Mouse (Mus musculus) neural tube, embryonic 13.5 days (tissue): Measurements from ENCODE around the gene D430019H16Rik. TPM values are rescaled to one million over a fixed set of nuclear protein-coding genes. Genes with fewer than 3 reads are reported as not detected.

Source experiments
- ATAC-seq: fragments of 200-750 bp; cut with Nextera tagmentation; 2 replicates; pipeline ENCODE4 v1.8.0; 2017; ENCODE audit warnings: low read depth, mild to moderate bottlenecking, moderate TSS enrichment, moderate library complexity
- H3K27ac ChIP-seq: fragments of 300-500 bp; sonication (generic); replicated peaks from 2 replicates; pipeline ENCODE4 v1.5.1; 2015; ENCODE audit warnings: moderate library complexity, mild to moderate bottlenecking, inconsistent platforms
- H3K27me3 ChIP-seq: fragments of 300-500 bp; sonication (generic); 2 replicates; pipeline ENCODE4 v1.6.1; 2015; ENCODE audit warnings: mild to moderate bottlenecking, inconsistent platforms
- H3K36me3 ChIP-seq: fragments of 300-500 bp; sonication (generic); 2 replicates; pipeline ENCODE4 v1.6.1; 2015; ENCODE audit warnings: mild to moderate bottlenecking, inconsistent platforms
- H3K4me1 ChIP-seq: fragments of 300-500 bp; sonication (generic); replicated peaks from 2 replicates; pipeline ENCODE4 v1.6.1; 2015; ENCODE audit warnings: inconsistent platforms
- H3K4me2 ChIP-seq: fragments of 300-500 bp; sonication (generic); 2 replicates; pipeline ENCODE4 v1.6.1; 2015; ENCODE audit warnings: inconsistent platforms, mild to moderate bottlenecking, moderate library complexity
- H3K4me3 ChIP-seq: fragments of 300-500 bp; sonication (generic); 2 replicates; pipeline ENCODE4 v1.5.1; 2015; ENCODE audit warnings: mild to moderate bottlenecking, inconsistent platforms
- H3K9ac ChIP-seq: fragments of 300-500 bp; sonication (generic); 2 replicates; pipeline ENCODE4 v1.6.1; 2015; ENCODE audit warnings: moderate library complexity, mild to moderate bottlenecking, inconsistent platforms
- H3K9me3 ChIP-seq: fragments of 300-500 bp; sonication (generic); 2 replicates; pipeline ENCODE4 v1.6.1; 2016; ENCODE audit warnings: inconsistent platforms
- WGBS: fragments of 180-500 bp; shearing (Covaris S2); methylation state at CpG from one replicate; pipeline ENCODE4 v1.1.7; 2015; 5-methylcytosine and 5-hydroxymethylcytosine counted together
- polyA plus RNA-seq: library from polyadenylated mRNA; unstranded; fragments of >200 nt; fragmentation: Nextera tagmentation; extraction: Ambion mirVana; gene quantifications from 2 replicates; pipeline ENCODE4 v1.2.1, GENCODE M21; 2015

Gene D430019H16Rik
- 10.5 and 11.8 TPM in 2 replicates for polyA plus RNA-seq

GRCm38 (mm10) chr12:105453670-105454257 is at the start of gene D430019H16Rik:
TSS of gene D430019H16Rik (plus strand) at chr12:105453856.
- Histone ChIP-seq H3K27me3 (no peaks in the 10 kb centered on the region), H3K9ac (peak within 1 kb of the TSS; percentile 85), H3K9me3 (no peaks in the 10 kb centered on the region), H3K4me3 (peak within 1 kb of the TSS; percentile 69), H3K4me2 (peak within 1 kb of the TSS; percentile 71), H3K36me3 (no peaks in the 10 kb centered on the region), H3K4me1 (peaks cover 52% of the 10 kb centered on the region), H3K27ac (peak within 1 kb of the TSS; percentile 80)
- peak; percentile 93 for ATAC-seq
- under 1% methylated on average over 37 of the region's 38 CpGs for WGBS

DNA sequence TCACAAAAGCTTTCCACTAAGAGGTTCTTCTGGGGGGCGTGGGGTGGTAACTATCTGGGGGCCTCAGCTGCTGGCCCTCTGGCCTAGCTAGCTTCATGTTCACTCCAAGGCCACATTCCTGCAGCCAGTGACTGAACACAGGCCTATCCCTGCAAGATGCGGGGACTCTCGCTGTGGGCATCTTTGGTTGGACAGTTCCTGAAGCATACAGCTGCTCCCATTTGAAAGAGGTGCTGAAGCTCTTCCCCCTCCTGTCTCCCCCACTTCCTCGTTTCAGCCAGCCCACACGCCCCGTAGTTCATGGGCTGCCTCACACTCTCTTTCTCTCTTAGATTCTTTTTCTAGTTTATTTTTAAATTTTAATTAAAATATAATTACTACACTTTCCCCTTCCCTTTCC is 47.6 kb upstream of the D430019H16Rik start:
- Histone ChIP-seq H3K36me3 (no peaks in the 10 kb centered on the region), H3K27ac (no peak overlapping the region), H3K4me1 (0 out of 2 replicates have a peak, but pooled peaks cover 6% of the 10 kb centered on the region), H3K27me3 (no peaks in the 10 kb centered on the region), H3K4me2 (no peak overlapping the region), H3K4me3 (no peak overlapping the region), H3K9me3 (no peaks in the 10 kb centered on the region), H3K9ac (no peak overlapping the region)
- no peak for ATAC-seq
- 73% methylated on average over 6 of the region's 6 CpGs for WGBS

DNA sequence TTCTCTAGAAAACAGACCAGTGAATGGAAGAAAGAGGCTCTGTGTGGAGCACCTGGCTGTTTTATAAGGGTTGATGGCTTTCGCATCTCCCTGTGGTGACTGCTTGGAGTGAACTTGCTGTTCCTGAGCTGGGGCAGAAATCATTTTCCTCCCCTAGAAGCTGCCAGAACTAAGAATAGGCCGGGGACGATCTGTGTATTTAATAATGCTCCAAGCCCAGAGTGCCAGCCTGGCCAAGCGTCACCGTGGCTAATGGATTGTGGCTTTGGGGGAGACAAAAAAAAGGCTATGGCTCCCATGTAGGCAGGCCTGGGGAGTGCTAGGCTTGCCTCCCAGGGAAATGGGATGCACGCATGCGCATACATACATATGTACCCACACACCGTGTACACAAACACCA is 39.7 kb upstream of the D430019H16Rik start:
- H3K27ac ChIP-seq, result no peak overlapping the region

DNA sequence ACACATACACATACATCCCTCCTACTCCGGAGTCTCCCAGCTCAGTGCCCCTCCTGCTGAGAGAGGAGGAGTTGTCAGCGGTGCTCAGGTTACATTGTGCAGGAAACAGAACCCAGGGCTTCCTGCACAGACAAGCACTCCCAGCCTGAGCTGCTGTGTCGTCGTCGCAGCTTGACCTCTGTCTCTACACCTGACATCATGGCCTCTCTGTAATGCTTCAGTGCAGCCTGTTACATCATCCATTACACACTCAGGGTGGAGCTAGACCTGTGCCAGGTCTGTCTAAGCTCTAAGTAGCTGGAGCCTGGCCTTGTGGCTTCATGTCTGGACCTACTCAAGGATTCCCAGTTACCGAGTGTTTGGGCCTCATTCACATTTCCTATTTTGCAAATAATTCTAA is 33.2 kb upstream of the D430019H16Rik start:
- Histone ChIP-seq H3K36me3 (no peaks in the 10 kb centered on the region), H3K4me2 (no peak overlapping the region), H3K4me3 (no peak overlapping the region), H3K27me3 (no peaks in the 10 kb centered on the region), H3K9me3 (no peaks in the 10 kb centered on the region), H3K27ac (no peak overlapping the region), H3K4me1 (no peaks in the 10 kb centered on the region), H3K9ac (no peak overlapping the region)
- 55% methylated on average over 6 of the region's 6 CpGs for WGBS
- ATAC-seq, result no peak

More for the DNA sequence above, 39.7 kb upstream of the D430019H16Rik start:
- Histone ChIP-seq H3K9ac (0 out of 2 replicates have a peak overlapping the region, but pooled peaks have one; percentile 8), H3K4me3 (no peak overlapping the region), H3K4me1 (peaks cover 4% of the 10 kb centered on the region; the same call in 1 of the 2 replicates), H3K36me3 (no peaks in the 10 kb centered on the region), H3K9me3 (no peaks in the 10 kb centered on the region), H3K27me3 (no peaks in the 10 kb centered on the region), H3K4me2 (no peak overlapping the region)
- 77% methylated on average over 8 of the region's 8 CpGs for WGBS
- no peak for ATAC-seq

- ATAC-seq, result no peak
- H3K27ac ChIP-seq, result no peak overlapping the region
- peaks cover 4% of the 10 kb centered on the region; the same call in 1 of the 2 replicates for H3K4me1 ChIP-seq
- no peak overlapping the region for H3K4me2 ChIP-seq
- H3K27me3 ChIP-seq, result no peaks in the 10 kb centered on the region
- H3K4me3 ChIP-seq, result no peak overlapping the region
- no peaks in the 10 kb centered on the region for H3K9me3 ChIP-seq
- H3K9ac ChIP-seq, result no peak overlapping the region
- no peaks in the 10 kb centered on the region for H3K36me3 ChIP-seq
- 79% methylated on average over 7 of the region's 7 CpGs for WGBS
Observed at GRCm38 (mm10) chr12:105426541-105426940, 27.1 kb upstream of the D430019H16Rik start.

DNA sequence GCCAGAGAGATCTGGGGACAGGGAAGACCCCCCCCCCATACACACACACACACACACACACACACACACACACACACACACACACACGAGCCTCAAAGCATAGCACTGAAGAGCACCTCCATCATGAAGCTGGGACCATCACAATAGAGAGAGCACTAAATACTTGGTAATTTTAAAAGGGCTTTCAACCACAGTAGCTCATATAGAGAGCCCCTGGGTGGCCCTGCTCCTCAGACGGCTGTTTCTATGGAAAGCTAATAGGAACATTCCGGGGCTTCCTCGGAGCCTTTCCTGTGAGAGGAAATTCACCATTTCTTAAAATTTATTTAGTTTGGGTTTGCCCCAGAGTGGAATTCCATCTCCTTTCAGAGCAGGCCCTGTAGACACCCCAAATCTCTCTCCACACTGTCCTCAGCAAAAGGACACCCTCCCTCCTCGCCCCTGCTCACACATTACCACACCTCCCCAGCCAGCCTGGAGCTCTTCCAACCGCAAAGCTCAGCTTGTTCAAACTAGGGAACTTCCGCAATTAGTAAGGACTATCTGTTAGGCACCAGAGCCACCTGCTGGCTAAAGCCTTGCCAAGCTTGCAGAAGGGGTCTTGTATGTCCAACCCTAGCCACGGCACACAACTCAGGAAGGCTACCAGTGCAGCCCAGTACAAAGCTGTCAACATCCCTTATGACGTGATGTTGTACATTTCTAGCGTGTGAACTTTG is 26.5 kb upstream of the D430019H16Rik start:
- no peaks in the 10 kb centered on the region for H3K27me3 ChIP-seq
- no peak overlapping the region for H3K9ac ChIP-seq
- H3K36me3 ChIP-seq, result no peaks in the 10 kb centered on the region
- ATAC-seq, result peak; percentile 67
- H3K4me3 ChIP-seq, result no peak overlapping the region
- 0 out of 2 replicates have a peak overlapping the region, but pooled peaks have one; percentile 21 for H3K4me2 ChIP-seq
- H3K4me1 ChIP-seq, result peaks cover 4% of the 10 kb centered on the region; the same call in 1 of the 2 replicates
- WGBS, result 28% methylated on average over 10 of the region's 10 CpGs
- no peaks in the 10 kb centered on the region for H3K9me3 ChIP-seq
- H3K27ac ChIP-seq, result no peak overlapping the region

DNA sequence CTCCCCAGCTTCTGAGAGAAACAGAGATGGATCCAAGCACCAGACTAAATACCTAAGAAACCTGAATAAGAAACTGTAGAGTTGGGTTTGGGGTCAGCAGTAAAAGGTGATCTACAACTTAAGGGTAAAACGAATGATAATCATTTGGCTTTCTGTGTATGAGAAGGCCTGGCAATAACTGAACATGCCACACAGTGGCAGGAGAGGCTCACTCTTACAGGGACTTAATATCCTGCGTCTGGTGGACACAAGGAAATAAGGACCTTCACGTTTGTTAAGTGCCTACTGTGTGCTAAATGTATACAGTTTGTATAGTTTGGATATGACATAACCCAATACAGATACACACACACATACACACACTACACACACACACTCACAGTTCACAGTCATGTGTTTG is 21.8 kb upstream of the D430019H16Rik start:
- no peak for ATAC-seq
- H3K4me1 ChIP-seq, result peaks cover 4% of the 10 kb centered on the region; the same call in 1 of the 2 replicates

GRCm38 (mm10) chr12:105432807-105433206 is 20.8 kb upstream of the D430019H16Rik start:
- no peaks in the 10 kb centered on the region for H3K4me1 ChIP-seq
- WGBS, result 73% methylated on average over 3 of the region's 3 CpGs
- no peak overlapping the region; the same call in 1 of the 2 replicates for H3K9ac ChIP-seq
- H3K4me3 ChIP-seq, result no peak overlapping the region
- H3K27ac ChIP-seq, result no peak overlapping the region
- H3K4me2 ChIP-seq, result no peak overlapping the region
- no peaks in the 10 kb centered on the region for H3K27me3 ChIP-seq
- no peak for ATAC-seq
- no peaks in the 10 kb centered on the region for H3K36me3 ChIP-seq
- no peaks in the 10 kb centered on the region for H3K9me3 ChIP-seq

More for the DNA sequence above, 21.8 kb upstream of the D430019H16Rik start:
- Histone ChIP-seq H3K9me3 (no peaks in the 10 kb centered on the region), H3K27ac (no peak overlapping the region), H3K27me3 (no peaks in the 10 kb centered on the region), H3K4me2 (no peak overlapping the region), H3K4me3 (no peak overlapping the region), H3K9ac (no peak overlapping the region), H3K36me3 (no peaks in the 10 kb centered on the region)
- 51% methylated on average over 3 of the region's 3 CpGs for WGBS

DNA sequence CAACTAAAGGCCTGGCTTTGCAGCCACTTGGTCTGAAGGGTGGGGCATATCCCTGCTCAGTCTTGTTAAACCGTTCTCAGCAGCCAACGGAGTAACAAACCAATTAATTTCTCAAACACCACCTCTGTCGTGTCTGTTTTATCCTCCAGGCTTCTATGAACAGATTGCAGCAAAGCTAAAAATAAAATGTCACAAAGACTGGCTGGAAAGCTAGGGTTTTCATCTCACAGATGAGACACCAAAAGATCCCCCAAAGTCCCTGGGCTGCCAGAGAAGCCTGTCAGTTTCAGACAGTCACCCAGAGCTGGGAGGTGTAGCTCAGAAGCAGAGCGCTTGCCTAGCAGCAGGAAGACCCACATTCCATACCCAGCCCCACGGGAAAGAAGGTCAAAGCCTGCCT is 15.4 kb upstream of the D430019H16Rik start:
- Histone ChIP-seq H3K27ac (no peak overlapping the region), H3K4me1 (no peaks in the 10 kb centered on the region), H3K36me3 (no peaks in the 10 kb centered on the region), H3K27me3 (no peaks in the 10 kb centered on the region), H3K4me2 (no peak overlapping the region), H3K9ac (no peak overlapping the region), H3K4me3 (no peak overlapping the region), H3K9me3 (no peaks in the 10 kb centered on the region)
- no peak for ATAC-seq
- 64% methylated on average over 5 of the region's 5 CpGs for WGBS

DNA sequence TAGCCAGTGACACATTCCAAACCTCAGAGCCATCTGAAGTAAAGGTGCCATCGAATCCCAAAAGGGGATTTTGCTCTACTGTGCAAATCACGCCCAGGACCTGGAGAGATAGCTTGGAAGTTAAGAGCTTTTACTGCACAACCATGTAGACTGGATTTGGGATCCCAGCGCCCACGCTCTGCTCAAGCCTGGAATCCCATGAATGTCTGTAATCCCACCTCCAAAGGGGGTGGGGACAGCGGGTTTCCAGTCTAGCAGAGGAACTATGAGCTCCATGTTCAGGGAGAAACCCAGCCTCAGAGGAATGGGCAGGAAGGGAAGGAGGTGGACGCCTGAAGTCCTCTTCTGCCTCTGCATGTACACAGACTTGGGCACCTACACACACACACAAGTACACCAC is 13.7 kb upstream of the D430019H16Rik start:
- Histone ChIP-seq H3K27ac (no peak overlapping the region), H3K4me3 (no peak overlapping the region), H3K9me3 (no peaks in the 10 kb centered on the region), H3K27me3 (no peaks in the 10 kb centered on the region), H3K4me2 (no peak overlapping the region), H3K9ac (no peak overlapping the region), H3K4me1 (no peaks in the 10 kb centered on the region; the same call in 1 of the 2 replicates), H3K36me3 (no peaks in the 10 kb centered on the region)
- no peak for ATAC-seq
- WGBS, result 78% methylated on average over 6 of the region's 6 CpGs

DNA sequence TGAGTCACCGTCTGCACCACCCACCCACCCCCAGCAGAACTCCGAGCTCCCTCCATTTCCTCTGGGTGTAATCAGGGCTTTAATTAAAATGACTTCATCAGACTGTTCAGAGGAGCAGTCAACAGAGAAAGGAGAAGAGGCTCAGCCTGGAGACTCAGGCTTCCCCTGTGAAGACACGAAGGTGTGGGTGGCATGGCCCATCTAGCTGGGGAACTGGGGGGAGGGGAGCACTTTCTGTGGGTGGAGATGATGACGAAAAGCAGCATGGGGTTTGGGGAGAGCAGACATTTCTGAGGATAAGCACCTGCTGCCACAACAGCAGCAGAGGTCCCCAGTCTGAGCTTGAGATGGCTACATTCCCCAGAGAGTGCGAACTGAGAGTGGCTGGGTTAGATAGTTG is 10.1 kb upstream of the D430019H16Rik start:
- 66% methylated on average over 5 of the region's 5 CpGs for WGBS
- Histone ChIP-seq H3K27ac (no peak overlapping the region), H3K4me2 (no peak overlapping the region), H3K27me3 (no peaks in the 10 kb centered on the region), H3K4me1 (no peaks in the 10 kb centered on the region; the same call in 1 of the 2 replicates), H3K36me3 (no peaks in the 10 kb centered on the region), H3K4me3 (no peak overlapping the region), H3K9ac (no peak overlapping the region), H3K9me3 (no peaks in the 10 kb centered on the region)
- ATAC-seq, result no peak

DNA sequence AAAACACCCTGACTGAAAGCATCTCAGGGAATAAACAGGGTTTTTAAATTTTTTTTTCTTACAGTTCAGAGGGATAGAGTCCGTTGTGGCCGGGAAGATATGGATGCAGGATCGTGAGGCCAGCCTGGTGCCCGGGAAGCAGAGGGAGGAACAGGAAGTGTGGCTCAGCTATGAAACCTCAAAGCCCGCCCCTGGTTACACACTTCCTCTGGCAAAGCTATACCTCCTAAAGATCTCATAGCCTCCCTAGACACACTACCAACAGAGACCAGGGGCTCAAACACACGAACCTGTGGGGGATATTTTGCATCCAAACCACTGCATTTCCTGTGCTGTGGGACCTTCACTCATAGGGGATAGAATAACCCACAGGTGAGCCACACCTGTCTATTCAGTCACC is 7.9 kb upstream of the D430019H16Rik start:
- no peaks in the 10 kb centered on the region for H3K36me3 ChIP-seq
- H3K4me2 ChIP-seq, result no peak overlapping the region
- no peaks in the 10 kb centered on the region for H3K27me3 ChIP-seq
- no peak overlapping the region for H3K9ac ChIP-seq
- no peaks in the 10 kb centered on the region; the same call in 1 of the 2 replicates for H3K4me1 ChIP-seq
- H3K9me3 ChIP-seq, result no peaks in the 10 kb centered on the region
- ATAC-seq, result no peak
- no peak overlapping the region for H3K27ac ChIP-seq
- 74% methylated on average over 6 of the region's 6 CpGs for WGBS
- no peak overlapping the region for H3K4me3 ChIP-seq
